Mouse (Mus musculus): ENCODE results near the gene Gm17361. TPM values are rescaled to one million over a fixed set of nuclear protein-coding genes. Genes with fewer than 3 reads are reported as not detected.
"Not testable (repeated sequence)": the region's sequence is repeated elsewhere in the genome, so short reads cannot be mapped to it uniquely, and the experiment has no call there.

Gene Gm17361
- not detected in 2 replicates for polyA plus RNA-seq (2015; fragmentation: Nextera tagmentation; extraction: Ambion mirVana)

DNA sequence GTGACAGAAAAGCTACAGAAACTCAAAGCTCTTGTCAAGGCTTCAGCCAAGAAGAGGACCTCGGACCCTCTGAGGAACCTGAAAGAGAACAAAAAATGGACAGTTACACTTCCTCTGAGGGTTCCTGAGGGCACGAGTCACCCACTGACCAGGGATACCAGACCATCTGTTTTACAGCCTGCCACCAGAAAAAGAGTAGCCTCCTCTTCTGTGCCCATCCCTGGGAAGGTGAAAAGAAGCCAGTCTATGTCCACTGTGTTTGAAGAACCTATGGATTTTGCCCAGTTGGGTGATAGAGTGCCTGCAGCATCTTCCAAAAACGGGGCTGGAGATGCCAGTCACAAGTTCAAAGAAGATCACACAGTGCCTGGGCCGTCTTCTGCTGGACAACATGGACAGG, at the start of gene Gm17361:
Gene Gm17361, plus strand, starts transcription at position 301 of the 400 bp plus-strand sequence.
- H3K4me2 ChIP-seq (replicated peaks; ENCODE audit: low read depth, low read length); H3K36me3 ChIP-seq (ENCODE audit: insufficient read depth, low read length); H3K9ac ChIP-seq (replicated peaks; ENCODE audit: low read depth); H3K27me3 ChIP-seq (replicated peaks; ENCODE audit: insufficient read depth, low read length); H3K4me1 ChIP-seq (ENCODE audit: insufficient read depth, low read depth, low read length); H3K27ac ChIP-seq (ENCODE audit: low read length); ATAC-seq; H3K9me3 ChIP-seq (ENCODE audit: low read length); H3K4me3 ChIP-seq (ENCODE audit: low read depth, low read length); DNase-seq (ENCODE audit: low spot score): not testable (repeated sequence)
- no CpG with 5 or more reads among the region's 4 CpGs for WGBS

All from lung, postnatal 0 days (tissue).